Mouse (Mus musculus) brain, embryonic 14.5 days (tissue): ENCODE results near the gene Ush2a.

Source experiments
- CTCF ChIP-seq: fragments of 200-500 bp; IDR thresholded peaks from 2 replicates; pipeline ENCODE4 v1.5.1; 2012; ENCODE audit warnings: inconsistent platforms, mild to moderate bottlenecking, moderate library complexity, borderline replicate concordance; ENCODE audit not compliant: insufficient read depth, insufficient read length; ENCODE audit errors: extremely low read depth
- POLR2A ChIP-seq: fragments of 200-500 bp; IDR thresholded peaks from 2 replicates; pipeline ENCODE4 v1.6.1; 2012; ENCODE audit warnings: mild to moderate bottlenecking, inconsistent platforms, borderline replicate concordance; ENCODE audit not compliant: poor library complexity, insufficient read depth, insufficient read length, severe bottlenecking; ENCODE audit errors: extremely low read depth

GRCm38 (mm10) chr1:188948276-188948675 is 686.5 kb downstream of the Ush2a start:
- TF ChIP-seq CTCF (no peak), POLR2A (no peak)
